Mouse (Mus musculus): ENCODE data around the gene Tubg1.

Tubg1 gene

GRCm38 (mm10) chr11:101164677-101165580, 45.2 kb downstream of the Tubg1 start:
- DNase-seq (ENCODE audit: extremely low read depth, low read depth) = no peak

- no peak for DNase-seq (ENCODE audit: extremely low read depth, low read depth)
These were observed 46.6 kb downstream of the Tubg1 start for GRCm38 (mm10) chr11:101166357-101166756.

- no peak for DNase-seq (ENCODE audit: extremely low read depth, low read depth)
These were observed 47.6 kb downstream of the Tubg1 start for GRCm38 (mm10) chr11:101167211-101167962.

- DNase-seq (ENCODE audit: extremely low read depth, low read depth) = no peak
These were observed 48.2 kb downstream of the Tubg1 start for GRCm38 (mm10) chr11:101167963-101168300.

- DNase-seq (ENCODE audit: extremely low read depth, low read depth) = no peak
These were observed 48.7 kb downstream of the Tubg1 start for GRCm38 (mm10) chr11:101168301-101168980.

DNA sequence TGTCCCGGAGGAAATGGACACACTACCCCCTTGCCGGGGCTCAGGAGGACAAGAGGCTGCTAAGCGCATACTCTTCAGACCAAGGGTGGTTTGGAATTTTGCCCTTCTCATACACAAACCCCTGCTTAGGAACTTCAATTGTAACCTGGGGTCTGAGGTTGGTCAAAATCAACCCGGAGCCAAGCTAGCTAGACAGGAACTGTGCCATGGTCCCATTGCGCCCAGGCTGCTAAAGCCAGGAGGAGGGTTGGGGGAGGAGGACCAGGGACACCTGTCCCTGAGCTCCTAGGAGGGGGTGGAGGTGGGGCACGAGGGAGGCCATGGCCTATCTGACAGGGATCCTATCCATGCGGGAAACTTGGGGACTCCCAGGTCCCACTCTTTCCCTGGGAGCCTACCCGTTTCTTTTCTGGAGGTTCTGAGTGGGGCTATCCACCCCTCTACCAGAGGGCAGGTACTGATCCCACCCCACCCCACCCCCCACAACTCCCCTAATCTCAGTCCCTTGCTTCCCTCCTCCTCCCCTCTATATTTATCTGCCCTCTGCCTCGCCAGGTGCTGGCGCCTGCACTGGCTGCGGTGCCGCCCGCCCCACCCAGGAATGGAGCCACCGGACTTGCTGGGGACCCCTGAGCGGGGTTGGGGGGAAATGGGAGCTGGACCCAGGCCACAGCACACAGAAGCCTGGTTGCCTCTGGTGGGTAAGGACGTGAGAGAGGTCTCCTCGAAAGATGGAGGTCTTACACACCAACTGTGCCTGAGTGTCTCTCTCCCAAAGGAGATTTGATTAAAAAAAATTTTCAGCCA, 49.8 kb downstream of the Tubg1 start:
- no peak for DNase-seq (ENCODE audit: extremely low read depth, low read depth)

GRCm38 (mm10) chr11:101170354-101170810, 50.6 kb downstream of the Tubg1 start, which contains the start of gene Cntnap1:
Gene Cntnap1, plus strand, starts transcription at chr11:101170523.
- no peak for DNase-seq (ENCODE audit: extremely low read depth, low read depth)

GRCm38 (mm10) chr11:101170811-101171610, 51.3 kb downstream of the Tubg1 start, which contains the start of gene Plekhh3:
Gene Plekhh3, minus strand, starts transcription at chr11:101171351.
- DNase-seq (ENCODE audit: extremely low read depth, low read depth) = peak; percentile 95

GRCm38 (mm10) chr11:101171721-101172433, 52.1 kb downstream of the Tubg1 start:
- peak; percentile 58 for DNase-seq (ENCODE audit: extremely low read depth, low read depth)

DNA sequence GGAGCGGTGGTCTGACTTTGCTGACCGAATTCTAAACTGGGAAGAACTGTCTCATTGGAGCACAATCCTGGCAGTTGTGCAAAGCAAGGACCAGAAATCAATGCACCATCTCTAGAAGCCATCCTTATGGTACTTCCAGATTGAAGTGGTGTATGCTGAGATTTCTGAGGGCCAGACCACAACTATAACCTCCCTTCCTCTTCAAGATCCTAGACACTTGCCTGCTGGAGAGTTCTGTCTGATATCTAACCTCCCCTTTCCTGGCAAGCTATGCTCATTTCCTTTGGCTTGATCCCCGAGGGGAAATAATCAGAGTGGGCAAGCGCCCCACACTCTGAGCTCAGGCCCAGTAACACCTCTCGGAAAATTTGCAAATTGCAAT, 52.7 kb downstream of the Tubg1 start:
- peak; percentile 36 for DNase-seq (ENCODE audit: extremely low read depth, low read depth)

- no peak for DNase-seq (ENCODE audit: extremely low read depth, low read depth)
These were observed 53.4 kb downstream of the Tubg1 start for GRCm38 (mm10) chr11:101173112-101173511.

DNA sequence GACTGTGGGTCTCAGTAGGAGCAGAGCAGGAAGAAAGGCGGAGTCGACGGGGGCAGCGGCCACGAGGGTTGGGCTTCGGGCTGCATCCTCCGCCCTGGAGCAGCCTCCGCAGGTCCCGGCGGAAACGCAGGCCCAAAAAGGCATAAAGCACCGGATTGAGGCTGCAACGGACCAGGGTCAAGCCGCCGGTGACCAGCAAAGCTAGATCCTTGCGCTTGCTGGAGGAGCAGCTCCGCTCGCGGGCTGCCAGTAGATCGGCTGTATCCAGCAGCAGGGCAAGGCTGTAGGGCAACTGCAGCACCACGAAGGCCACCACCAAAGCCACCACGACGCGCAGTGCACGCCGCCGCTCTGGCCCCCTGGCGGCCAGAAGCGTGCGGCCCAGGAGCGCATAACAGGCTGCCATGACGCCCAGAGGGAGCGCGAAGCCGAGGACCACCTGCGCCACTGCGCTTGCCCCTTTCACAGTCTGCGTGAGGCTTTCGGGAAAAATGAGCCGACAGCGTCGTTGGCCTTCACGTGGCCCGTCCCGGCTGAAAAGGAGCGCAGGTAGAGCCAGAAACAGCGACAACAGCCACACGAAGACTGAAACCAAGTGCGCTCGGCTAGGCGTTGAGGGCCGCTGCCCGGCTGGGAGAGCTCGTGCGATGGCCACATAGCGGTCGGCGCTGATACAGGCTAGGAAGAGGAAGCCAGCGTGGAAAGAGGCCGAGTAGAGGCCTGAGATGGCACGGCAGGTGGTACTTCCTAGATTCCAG, 54.1 kb downstream of the Tubg1 start:
- no peak for DNase-seq (ENCODE audit: extremely low read depth, low read depth)

DNA sequence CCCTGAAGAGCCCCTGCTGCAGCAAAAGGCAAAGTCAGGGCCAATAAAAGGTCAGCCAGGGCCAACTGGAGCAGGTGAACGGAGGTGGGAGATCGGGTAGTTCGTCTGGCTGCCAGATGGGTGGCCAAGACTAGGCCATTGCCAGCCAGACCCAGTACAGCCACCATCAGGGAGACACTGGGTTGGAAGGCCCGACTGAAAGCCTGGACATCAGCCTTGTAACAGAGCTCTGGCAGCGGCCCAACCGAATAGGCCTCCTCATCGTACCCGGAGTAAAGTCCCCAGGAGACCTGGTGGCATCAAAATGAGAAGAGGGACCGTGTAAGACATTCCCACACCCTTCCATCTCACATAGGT, 54.6 kb downstream of the Tubg1 start:
- DNase-seq (ENCODE audit: extremely low read depth, low read depth) = no peak

DNA sequence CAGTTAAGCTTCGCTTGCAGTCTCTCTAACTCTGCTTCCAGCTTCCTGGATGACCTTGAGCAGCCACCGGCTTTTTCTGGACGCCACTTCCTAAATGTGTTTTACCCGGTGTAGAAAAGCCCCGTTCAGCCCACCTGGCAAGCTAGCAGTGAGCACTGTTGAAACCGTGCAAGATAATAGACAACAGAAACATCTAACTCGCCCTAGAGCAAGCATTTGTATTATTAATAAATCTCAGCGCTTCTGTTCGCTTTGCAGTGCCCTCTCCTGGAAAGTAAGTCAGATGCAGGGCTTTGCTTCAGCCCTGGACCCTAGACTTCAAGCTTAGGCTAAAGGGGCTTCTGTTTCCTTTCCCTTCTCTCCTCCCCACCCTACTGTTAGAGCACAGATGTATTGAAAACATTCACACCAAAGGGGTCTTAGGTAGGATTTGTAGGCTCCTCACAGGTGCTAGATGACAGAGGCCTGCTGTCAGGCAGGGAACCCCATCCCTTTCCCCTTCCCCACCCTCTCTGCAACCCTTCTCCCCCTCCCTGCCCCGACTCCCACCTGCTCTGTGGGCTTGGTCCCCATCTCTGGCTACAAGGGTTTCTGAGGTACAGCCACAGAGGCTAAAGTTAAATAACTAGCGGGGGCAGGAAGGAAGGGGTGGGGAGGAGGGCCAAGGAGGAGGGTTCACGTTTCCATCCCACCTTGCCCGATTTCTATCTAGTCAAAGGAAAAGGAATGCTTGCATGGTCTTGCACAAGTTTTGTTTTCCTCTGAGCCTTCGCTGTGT, 55.3 kb downstream of the Tubg1 start, which contains the start of gene Ccr10:
Ccr10 (minus strand) TSS at position 593 of the 778 bp plus-strand sequence.
- DNase-seq (ENCODE audit: extremely low read depth, low read depth) = no peak

- DNase-seq (ENCODE audit: extremely low read depth, low read depth) = no peak
These were observed 55.9 kb downstream of the Tubg1 start for GRCm38 (mm10) chr11:101175636-101176116.
